Mouse (Mus musculus) stomach, adult 2 months (tissue): Measurements from ENCODE around the gene Mkrn1. TPM values are rescaled to one million over a fixed set of nuclear protein-coding genes. Genes with fewer than 3 reads are reported as not detected.

ENCODE experiments used
- polyA plus RNA-seq: library from polyadenylated mRNA; depleted of rRNA; stranded (reverse); fragments of >200 nt; gene quantifications from 2 replicates; pipeline ENCODE4 v1.2.3, GENCODE M21; 2012; rRNA removed

Mkrn1 gene
- polyA plus RNA-seq = 11.3 and 13.9 TPM in 2 replicates

DNA sequence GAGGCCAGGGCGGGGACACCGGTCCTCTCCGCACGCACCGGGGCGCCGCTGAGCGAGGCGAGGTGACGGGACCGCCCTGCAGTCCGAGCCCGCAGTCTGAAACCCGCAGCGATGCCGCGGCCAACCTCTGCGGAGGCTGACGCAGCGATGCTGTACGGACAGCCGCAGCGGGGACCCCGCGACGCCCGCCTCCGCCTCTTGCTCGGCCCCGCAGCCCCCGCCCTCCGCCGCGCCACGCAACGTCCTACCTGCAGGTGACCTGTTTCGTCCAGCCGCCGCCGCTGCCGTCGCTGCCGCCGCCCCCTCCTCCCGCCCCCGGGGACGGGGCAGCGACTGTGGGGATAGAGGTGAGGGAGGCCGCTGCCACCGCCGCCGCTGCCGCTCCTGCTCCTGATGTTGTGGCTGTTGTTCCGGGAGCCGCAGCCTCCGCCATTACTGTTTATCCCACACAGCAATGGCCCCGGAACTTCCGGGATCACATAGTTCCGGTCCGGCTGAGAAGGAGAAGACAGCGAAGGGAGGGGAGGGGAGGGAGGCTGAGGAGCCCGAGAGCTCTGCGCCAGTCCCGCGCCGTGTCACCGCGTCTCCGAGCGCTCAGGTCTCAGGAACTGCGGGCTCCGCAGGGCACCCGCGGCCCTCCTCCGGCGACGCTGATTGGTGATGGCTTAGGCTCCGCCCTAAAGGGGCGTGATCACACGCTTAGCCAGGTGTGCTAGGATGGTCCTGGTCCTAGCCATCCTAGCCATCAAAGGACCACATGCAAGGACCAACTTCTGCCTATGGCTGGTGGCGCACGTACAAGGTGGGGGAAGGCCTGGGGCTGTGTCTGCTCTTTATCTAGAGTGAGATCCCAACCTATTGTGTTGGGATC is at the start of gene Mkrn1:
Gene Mkrn1 (minus strand): TSS at position 612 of the 871 bp plus-strand sequence.

DNA sequence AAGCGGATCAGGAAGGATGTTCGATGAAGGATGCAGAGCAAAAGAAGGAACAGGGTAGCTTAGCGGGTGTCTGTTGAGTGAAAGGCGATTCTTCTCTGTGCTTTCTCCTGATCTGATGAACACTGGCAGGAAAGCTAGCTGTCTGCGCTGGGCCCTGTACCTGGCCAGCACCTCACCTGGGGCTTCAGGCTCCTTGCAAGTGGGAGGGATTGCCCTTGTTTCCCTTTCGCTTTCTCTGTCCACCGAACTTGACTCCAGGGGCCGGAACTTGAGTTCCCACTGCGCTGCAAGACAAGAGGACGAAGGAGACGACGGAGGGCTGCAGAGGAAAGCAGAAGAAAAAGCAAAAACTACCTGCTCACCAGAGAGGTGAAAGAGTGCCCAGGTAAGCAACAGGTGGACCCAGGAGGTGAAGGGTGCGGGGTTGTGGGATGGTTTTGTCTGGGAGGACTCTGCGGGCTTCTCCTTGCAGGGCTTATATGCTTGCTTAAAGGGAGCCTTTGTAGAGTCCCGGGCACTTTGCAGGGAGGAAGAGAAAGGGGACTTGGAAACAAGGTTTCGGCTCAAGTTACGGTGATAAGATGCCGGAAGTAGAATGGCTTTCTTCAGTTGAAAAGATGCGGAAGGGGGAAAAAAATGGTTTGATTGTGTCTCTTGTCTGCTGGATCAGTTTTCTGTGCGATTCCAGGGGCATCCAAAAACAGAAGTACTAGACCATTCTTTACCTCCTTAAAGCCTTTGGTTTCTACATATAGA is 39.0 kb downstream of the Mkrn1 start, which contains the start of gene Rab19:
Gene Rab19 (plus strand): TSS at position 51 of the 756 bp plus-strand sequence.

DNA sequence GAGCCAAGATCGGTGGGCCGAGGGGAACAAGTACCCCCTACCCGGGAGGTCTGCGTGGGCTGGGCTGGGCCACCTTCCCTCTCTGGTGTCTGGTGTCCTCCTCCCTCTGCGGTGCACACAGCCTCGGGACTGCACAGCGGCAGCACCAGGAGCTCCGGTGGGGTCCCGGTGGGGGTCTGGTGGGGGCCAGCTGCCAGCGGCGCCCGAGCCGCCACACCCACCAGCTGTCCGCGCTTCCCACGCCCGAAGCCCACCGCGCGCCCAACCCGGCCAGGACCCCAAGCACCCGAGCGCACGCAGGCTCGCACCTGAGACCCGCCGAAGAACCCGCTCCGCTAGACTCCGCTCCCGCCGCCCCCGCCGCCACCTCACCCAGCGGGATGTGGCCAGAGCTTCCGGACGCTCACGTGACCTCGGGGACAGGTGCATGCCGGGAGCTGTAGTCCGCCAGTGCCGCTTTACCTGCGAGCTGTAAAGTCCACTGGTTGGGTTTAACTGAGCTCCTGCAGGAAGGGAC is 42.9 kb downstream of the Mkrn1 start, which contains the start of gene Slc37a3:
Gene Slc37a3 (minus strand): TSS at position 365 of the 517 bp plus-strand sequence.

Other genes starting within 250 kb of the Mkrn1 start
- 0.35 and 0.55 TPM in 2 replicates for gene Kdm7a, start 213.7 kb downstream of the Mkrn1 start, polyA plus RNA-seq
- gene Slc37a3, start 42.8 kb downstream of the Mkrn1 start, polyA plus RNA-seq = 5.2 and 5.7 TPM in 2 replicates
- 0.37 and 0.58 TPM in 2 replicates for gene Rab19, start 39.3 kb downstream of the Mkrn1 start, polyA plus RNA-seq
- gene Dennd2a, start 137.4 kb upstream of the Mkrn1 start, polyA plus RNA-seq = 2.4 and 2.8 TPM in 2 replicates
- gene Adck2, start 153.4 kb upstream of the Mkrn1 start, polyA plus RNA-seq = 4.2 and 7.6 TPM in 2 replicates
- gene Gm42420, start 165.3 kb upstream of the Mkrn1 start, polyA plus RNA-seq = not detected in 2 replicates
- 401 and 634 TPM in 2 replicates for gene Ndufb2, start 172.1 kb upstream of the Mkrn1 start, polyA plus RNA-seq